Comparison of ENCODE assay signal across 15 mouse cellular contexts in the genomic region with DNA sequence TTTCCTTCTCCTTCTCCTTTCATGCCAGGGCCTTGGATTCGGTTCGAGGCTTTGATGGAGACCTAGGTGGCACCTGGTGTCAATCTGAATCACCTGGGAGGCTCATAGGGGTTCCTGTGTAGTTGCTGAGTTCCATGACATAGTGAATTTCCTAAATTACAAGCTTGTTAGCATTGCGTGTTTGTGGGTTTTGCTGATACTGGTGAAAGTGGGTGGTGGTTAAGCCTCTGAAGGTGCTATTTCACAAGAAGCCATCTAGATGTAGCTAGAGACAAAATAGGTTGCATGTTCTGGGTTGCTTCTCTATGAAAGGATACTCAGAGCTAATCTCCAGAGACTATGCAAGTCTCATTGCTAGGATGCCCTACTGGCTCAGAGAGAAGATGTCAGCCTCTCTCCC. TPM values are rescaled to one million over a fixed set of nuclear protein-coding genes. Genes with fewer than 3 reads are reported as not detected.
DNase-seq lines count a peak whose midpoint lies in the region; ATAC-seq and TF ChIP-seq lines count a peak whose summit lies in the region.
"Had no signal": no experiment of that assay in that cellular context is flagged by ENCODE, and none has a peak within 500 bp of the region (broad histone marks: within the 10 kb centered on the region; RNA-seq: fewer than 3 reads in every experiment).

No protein-coding gene starts in this region.

- no peak for DNase-seq in intestine, embryonic 14.5 days (ENCODE audit: low spot score)
- no peak for DNase-seq in lung, embryonic 14.5 days
- no peak for DNase-seq in lung, adult 2 months
- peak; percentile 30 for DNase-seq in splenic B cell, adult 2 months (ENCODE audit: low read depth, low spot score)
- DNase-seq in forebrain, embryonic 14.5 days (ENCODE audit: low spot score), result no peak
- DNase-seq: cerebellum, adult 8-10 months; right cerebral cortex, postnatal 25 days; thymus, adult 18-20 months had no signal

- H3K4me1 ChIP-seq in intestine, embryonic 14.5 days (replicated peaks; ENCODE audit: control insufficient read depth, insufficient read depth, low read length), result peaks cover 18% of the 10 kb centered on the region
- no peaks in the 10 kb centered on the region for H3K4me1 ChIP-seq in intestine, postnatal 0 days (replicated peaks; ENCODE audit: control insufficient read depth, insufficient read depth, low read length)
- H3K4me1 ChIP-seq in lung, embryonic 14.5 days (ENCODE audit: insufficient read depth), result peaks cover 11% of the 10 kb centered on the region
- H3K4me1 ChIP-seq in lung, adult 2 months (ENCODE audit: control insufficient read depth, insufficient read depth, low read length), result no peaks in the 10 kb centered on the region
- H3K4me1 ChIP-seq in forebrain, embryonic 14.5 days (ENCODE audit: control insufficient read depth, insufficient read depth, low read length), result no peaks in the 10 kb centered on the region
- H3K4me1 ChIP-seq: limb, embryonic 15.5 days; midbrain, embryonic 13.5 days had no signal

- peak overlapping the region; percentile 18; the same call in 1 of the 2 replicates for H3K27ac ChIP-seq in intestine, embryonic 14.5 days (ENCODE audit: low read depth)
- H3K27ac ChIP-seq in intestine, postnatal 0 days (ENCODE audit: low read depth, low read length), result no peak overlapping the region
- peak overlapping the region; percentile 42; the same call in 1 of the 2 replicates for H3K27ac ChIP-seq in lung, embryonic 14.5 days (ENCODE audit: low read depth)
- H3K27ac ChIP-seq in macrophage, result peak overlapping the region; percentile 62
- H3K27ac ChIP-seq in forebrain, embryonic 14.5 days (ENCODE audit: low read depth, low read length), result no peak overlapping the region
- H3K27ac ChIP-seq: forebrain, embryonic 10.5 days; hindbrain, embryonic 13.5 days; limb, embryonic 15.5 days; midbrain, embryonic 13.5 days had no signal

- H3K36me3 ChIP-seq in intestine, embryonic 14.5 days (ENCODE audit: control insufficient read depth, insufficient read depth, low read length), result no peaks in the 10 kb centered on the region
- no peaks in the 10 kb centered on the region for H3K36me3 ChIP-seq in intestine, postnatal 0 days (ENCODE audit: control insufficient read depth, insufficient read depth)
- no peaks in the 10 kb centered on the region for H3K36me3 ChIP-seq in lung, embryonic 14.5 days (ENCODE audit: insufficient read depth)
- no peaks in the 10 kb centered on the region for H3K36me3 ChIP-seq in macrophage (ENCODE audit: inconsistent target)
- H3K36me3 ChIP-seq in splenic B cell, adult 2 months (ENCODE audit: control insufficient read depth, insufficient read depth, low read length, poor library complexity, severe bottlenecking), result no peaks in the 10 kb centered on the region
- no peaks in the 10 kb centered on the region for H3K36me3 ChIP-seq in forebrain, embryonic 14.5 days (ENCODE audit: control insufficient read depth, insufficient read depth, low read length)
- H3K36me3 ChIP-seq: forebrain, embryonic 10.5 days; hindbrain, embryonic 13.5 days; limb, embryonic 15.5 days; midbrain, embryonic 13.5 days had no signal

- peaks cover 10% of the 10 kb centered on the region; the same call in 1 of the 2 replicates for H3K79me2 ChIP-seq in macrophage (ENCODE audit: inconsistent target)

- H3K4me2 ChIP-seq in intestine, embryonic 14.5 days (ENCODE audit: low read length), result no peak overlapping the region
- no peak overlapping the region for H3K4me2 ChIP-seq in intestine, postnatal 0 days (replicated peaks; ENCODE audit: low read depth)
- no peak overlapping the region for H3K4me2 ChIP-seq in lung, embryonic 14.5 days
- H3K4me2 ChIP-seq in forebrain, embryonic 14.5 days (ENCODE audit: low read length), result no peak overlapping the region
- H3K4me2 ChIP-seq: hindbrain, embryonic 13.5 days; limb, embryonic 15.5 days; midbrain, embryonic 13.5 days had no signal

- 59% methylated on average over 3 of the region's 3 CpGs for WGBS in intestine, embryonic 14.5 days
- 66% methylated on average over 3 of the region's 3 CpGs for WGBS in intestine, postnatal 0 days
- WGBS in lung, embryonic 14.5 days, result 66% methylated on average over 3 of the region's 3 CpGs
- 38% methylated on average over 3 of the region's 3 CpGs for WGBS in lung, adult 2 months
- WGBS in macrophage (ENCODE audit: missing documents), result 14% methylated on average over 3 of the region's 3 CpGs
- WGBS in forebrain, embryonic 14.5 days, result 95% methylated on average over 3 of the region's 3 CpGs

- no peaks in the 10 kb centered on the region for H3K9me3 ChIP-seq in intestine, embryonic 14.5 days (ENCODE audit: control insufficient read depth, low read length)
- H3K9me3 ChIP-seq in intestine, postnatal 0 days (ENCODE audit: control insufficient read depth), result no peaks in the 10 kb centered on the region
- H3K9me3 ChIP-seq in lung, embryonic 14.5 days (ENCODE audit: low read depth, low read length), result no peaks in the 10 kb centered on the region
- H3K9me3 ChIP-seq in forebrain, embryonic 14.5 days (replicated peaks; ENCODE audit: control insufficient read depth, low read length), result no peaks in the 10 kb centered on the region
- H3K9me3 ChIP-seq: forebrain, embryonic 10.5 days; hindbrain, embryonic 13.5 days; limb, embryonic 15.5 days; midbrain, embryonic 13.5 days had no signal

- no peak overlapping the region for H3K4me3 ChIP-seq in intestine, embryonic 14.5 days (ENCODE audit: low read depth, low read length)
- H3K4me3 ChIP-seq in intestine, postnatal 0 days (ENCODE audit: low read depth, low read length), result no peak overlapping the region
- no peak overlapping the region for H3K4me3 ChIP-seq in lung, embryonic 14.5 days (ENCODE audit: low read depth, low read length)
- H3K4me3 ChIP-seq in lung, adult 2 months (replicated peaks; ENCODE audit: extremely low read depth, low read depth, low read length), result no peak overlapping the region
- H3K4me3 ChIP-seq in macrophage (ENCODE audit: inconsistent target), result no peak overlapping the region
- H3K4me3 ChIP-seq in forebrain, embryonic 14.5 days (ENCODE audit: low read depth, low read length), result no peak overlapping the region
- H3K4me3 ChIP-seq: forebrain, embryonic 10.5 days; hindbrain, embryonic 13.5 days; limb, embryonic 15.5 days; midbrain, embryonic 13.5 days had no signal

- no peaks in the 10 kb centered on the region for H3K27me3 ChIP-seq in intestine, embryonic 14.5 days (replicated peaks; ENCODE audit: control insufficient read depth, insufficient read depth, low read length)
- H3K27me3 ChIP-seq in intestine, postnatal 0 days (replicated peaks; ENCODE audit: control insufficient read depth, insufficient read depth, low read length), result no peaks in the 10 kb centered on the region
- no peaks in the 10 kb centered on the region for H3K27me3 ChIP-seq in lung, embryonic 14.5 days (ENCODE audit: insufficient read depth, low read length)
- no peaks in the 10 kb centered on the region for H3K27me3 ChIP-seq in splenic B cell, adult 2 months (ENCODE audit: control insufficient read depth, insufficient read depth, low read length, poor library complexity, severe bottlenecking)
- no peaks in the 10 kb centered on the region for H3K27me3 ChIP-seq in forebrain, embryonic 14.5 days (replicated peaks; ENCODE audit: control insufficient read depth, insufficient read depth, low read length)
- H3K27me3 ChIP-seq: CH12.LX; hindbrain, embryonic 13.5 days; limb, embryonic 15.5 days; midbrain, embryonic 13.5 days had no signal

- TF ChIP-seq POLR2A in lung, adult 2 months (IDR thresholded peaks at IDR 0.05; ENCODE audit: borderline replicate concordance, extremely low read depth, low read depth, low read length), result no peak

- no peak for TF ChIP-seq CTCF in intestine, postnatal 0 days (IDR thresholded peaks at IDR 0.05; ENCODE audit: low read depth)
- no peak for TF ChIP-seq CTCF in lung, embryonic 14.5 days (IDR thresholded peaks at IDR 0.05; ENCODE audit: low read depth)
- no peak for TF ChIP-seq CTCF in lung, adult 2 months (IDR thresholded peaks at IDR 0.05; ENCODE audit: insufficient read depth, low read length)

- H3K9ac ChIP-seq in intestine, embryonic 14.5 days (ENCODE audit: low read length), result no peak overlapping the region
- no peak overlapping the region for H3K9ac ChIP-seq in intestine, postnatal 0 days (ENCODE audit: low read depth, low read length)
- no peak overlapping the region for H3K9ac ChIP-seq in lung, embryonic 14.5 days
- no peak overlapping the region for H3K9ac ChIP-seq in forebrain, embryonic 14.5 days (ENCODE audit: low read length)
- H3K9ac ChIP-seq: hindbrain, embryonic 13.5 days; limb, embryonic 15.5 days; midbrain, embryonic 13.5 days had no signal

- no peak for ATAC-seq in intestine, embryonic 14.5 days (replicated peaks; ENCODE audit: low FRiP score, low TSS enrichment, low read depth)
- ATAC-seq in intestine, postnatal 0 days, result no peak
- ATAC-seq in lung, embryonic 14.5 days (ENCODE audit: insufficient read depth), result no peak
- no peak for ATAC-seq in forebrain, embryonic 14.5 days
- ATAC-seq: midbrain, embryonic 13.5 days had no signal

RNA-seq across cellular contexts. Expression of a gene that starts 56.5 kb away (rescaled TPM):
- 41.3 and 44.9 TPM in 2 replicates for polyA plus RNA-seq in intestine, embryonic 14.5 days (2014; fragmentation: Nextera tagmentation; extraction: Ambion mirVana)
- 59.4 and 64.3 TPM in 2 replicates for polyA plus RNA-seq in intestine, postnatal 0 days (2015; fragmentation: Nextera tagmentation; extraction: Ambion mirVana)
- polyA plus RNA-seq in lung, embryonic 14.5 days (2014; fragmentation: Nextera tagmentation; extraction: Ambion mirVana), result 54.4 and 58.7 TPM in 2 replicates
- polyA plus RNA-seq in lung, adult 2 months (2012; rRNA removed), result 12.1 and 18.5 TPM in 2 replicates
- 100 to 1,000 TPM in 18 of 26 experiments, 10 to 100 TPM in 8; 81.0 to 570 (median 114) TPM for total RNA-seq in macrophage (2018; cell fraction: chromatin; rRNA removed)
- 10 to 100 TPM; 34.1 to 77.6 (median 45.2) TPM for total RNA-seq in macrophage (2018; cell fraction: cytosol; rRNA removed)
- total RNA-seq in macrophage (2018; cell fraction: nucleus; rRNA removed), result 100 to 1,000 TPM in 9 of 26 experiments, 10 to 100 TPM in 17; 63.0 to 642 (median 88.4) TPM
- polyA plus RNA-seq in macrophage (2018), result 32.3 to 46.9 TPM (median 38.4 TPM) in 3 replicates
- 11.6 TPM in 2 replicates for polyA plus RNA-seq in forebrain, embryonic 14.5 days (2014; fragmentation: Nextera tagmentation; extraction: Ambion mirVana)

Comparison
In these comparisons a context has a peak if more than half of its experiments do, and no peak if none do; other contexts are left out.
1. H3K27ac ChIP-seq: peak in intestine, embryonic 14.5 days (single experiment), lung, embryonic 14.5 days (single experiment) and macrophage (single experiment); none in intestine, postnatal 0 days (single experiment) and forebrain, embryonic 14.5 days (single experiment).